Mouse (Mus musculus): ENCODE data around the gene Zfyve26.

GRCm38 (mm10) chr12:79296126-79296816 lies at the start of gene Zfyve26:
- TF ChIP-seq CTCF (IDR thresholded peaks at IDR 0.05; ENCODE audit: insufficient read depth, low read depth, low read length) (no peak), POLR2A (IDR thresholded peaks at IDR 0.05; ENCODE audit: insufficient read depth, low read depth, low read length) (peak; percentile 68)
